Mouse (Mus musculus) embryonic stem cell, embryonic (primary cell): ENCODE results near the gene C2cd5.

Experiments
- CTCF ChIA-PET, 4 experiments: fragments of 300-600 bp in 2 of 4; fragments of 350-600 bp in 2 of 4; sonication (Branson Sonifier 250); formaldehyde crosslinking; loops; one replicate each; lab custom pipeline; 2022; ENCODE audit warnings: inconsistent platforms in 2 of 4; lab: Charles Lee
- POLR2A ChIA-PET, 4 experiments: fragments of 300-600 bp in 2 of 4; fragments of 350-600 bp in 2 of 4; sonication (Branson Sonifier 250); formaldehyde crosslinking; loops; one replicate each; lab custom pipeline; 2022; ENCODE audit warnings: antibody characterized with exemption in 4 of 4, inconsistent platforms in 1 of 4; lab: Charles Lee

C2cd5 gene

GRCm38 (mm10) chr6:143023691-143024090, 76.2 kb downstream of the C2cd5 start:
- CTCF ChIA-PET: interaction anchor here in 1 of 4 experiments (1.2 to 1.9 kb wide), 2 partner anchors 11 to 195 kb away, joined by 3 to 5 read pairs; no protein-coding TSS in a partner anchor
- POLR2A ChIA-PET: interaction anchor here in 2 of 4 experiments (0.7 to 1.4 kb wide), 3 partner anchors 12 to 121 kb away, joined by 3 read pairs; no protein-coding TSS in a partner anchor

GRCm38 (mm10) chr6:143021756-143022155, 78.2 kb downstream of the C2cd5 start:
- CTCF ChIA-PET: interaction anchor here in 3 of 4 experiments (0.5 to 2.0 kb wide), 10 partner anchors 10 to 153 kb away, joined by 3 to 14 read pairs (median 4); no protein-coding TSS in a partner anchor
- POLR2A ChIA-PET: interaction anchor here in 2 of 4 experiments (0.7 to 2.2 kb wide), 12 partner anchors 12 to 267 kb away, joined by 3 to 8 read pairs (median 4); partner anchors contain the start of gene Cmas (in 1 of the 2)

- ChIA-PET POLR2A (interaction anchor here (0.6 to 2.2 kb wide), 13 partner anchors 8 to 154 kb away, joined by 3 to 8 read pairs (median 4); no protein-coding TSS in a partner anchor), CTCF (interaction anchor here (0.6 to 2.3 kb wide), 35 partner anchors 8 to 350 kb away, joined by 3 to 14 read pairs (median 3); partner anchors contain the start of gene C2cd5 (in 1 of the 4))
Measured at GRCm38 (mm10) chr6:143020647-143021046, 79.3 kb downstream of the C2cd5 start.

- ChIA-PET POLR2A (interaction anchor here (0.6 to 2.2 kb wide), 12 partner anchors 8 to 89 kb away, joined by 3 to 8 read pairs (median 4); no protein-coding TSS in a partner anchor), CTCF (interaction anchor here (0.6 to 2.3 kb wide), 32 partner anchors 8 to 351 kb away, joined by 3 to 14 read pairs (median 4); partner anchors contain the start of gene C2cd5 (in 1 of the 4))
Measured at GRCm38 (mm10) chr6:143020146-143020545, 79.8 kb downstream of the C2cd5 start.

GRCm38 (mm10) chr6:143012513-143013215, 87.3 kb downstream of the C2cd5 start:
- CTCF ChIA-PET: interaction anchor here in 2 of 4 experiments (1.4 kb wide), 2 partner anchors 8 kb away, joined by 3 to 4 read pairs; no protein-coding TSS in a partner anchor
- POLR2A ChIA-PET: interaction anchor here (0.6 to 1.3 kb wide), 6 partner anchors 8 to 234 kb away, joined by 3 to 4 read pairs (median 3); no protein-coding TSS in a partner anchor

DNA sequence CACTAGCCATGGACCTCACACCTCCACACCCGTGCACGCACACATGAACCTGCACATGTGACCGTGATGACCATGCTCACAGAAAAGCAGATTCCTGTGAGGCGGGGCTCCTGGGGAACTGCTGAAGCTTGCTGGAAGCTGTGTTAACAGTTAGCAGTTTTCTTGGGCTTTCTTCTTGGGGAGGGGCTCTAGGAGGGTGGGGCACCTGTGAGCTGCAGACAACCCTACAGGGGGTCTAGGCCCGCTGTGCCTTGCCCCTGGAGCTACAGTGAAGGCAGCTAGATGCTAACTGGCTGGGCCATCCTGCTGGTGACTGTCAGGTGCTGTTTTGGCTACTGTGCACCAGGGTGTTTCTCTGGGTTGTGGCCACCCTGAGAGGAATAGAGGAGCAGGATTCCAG, 91.1 kb downstream of the C2cd5 start:
- ChIA-PET CTCF (interaction anchor here (0.6 to 2.5 kb wide), 5 partner anchors 11 to 230 kb away, joined by 3 to 12 read pairs (median 4); no protein-coding TSS in a partner anchor), POLR2A (interaction anchor here in 3 of 4 experiments (0.9 to 1.5 kb wide), 9 partner anchors 9 to 169 kb away, joined by 3 to 8 read pairs (median 3); no protein-coding TSS in a partner anchor)

DNA sequence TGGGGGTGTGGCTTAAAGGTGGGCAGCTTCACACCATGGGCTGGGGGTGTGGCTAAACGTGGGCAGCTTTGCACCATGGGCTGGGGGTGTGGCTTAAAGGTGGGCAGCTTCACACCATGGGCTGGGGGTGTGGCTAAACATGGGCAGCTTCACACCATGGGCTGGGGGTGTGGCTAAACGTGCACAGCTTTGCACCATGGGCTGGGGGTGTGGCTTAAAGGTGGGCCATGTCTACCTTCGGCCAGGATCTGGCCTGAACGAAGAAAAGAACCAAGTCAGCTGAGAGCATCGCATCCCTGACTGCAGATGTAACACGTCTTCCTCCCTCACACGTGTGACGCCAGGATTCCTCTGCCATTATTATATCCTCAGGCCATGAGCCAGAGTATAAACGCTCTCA, 94.7 kb downstream of the C2cd5 start:
- CTCF ChIA-PET: interaction anchor here in 2 of 4 experiments (0.6 to 1.2 kb wide), 3 partner anchors 15 to 226 kb away, joined by 3 to 4 read pairs (median 3); no protein-coding TSS in a partner anchor
- POLR2A ChIA-PET: interaction anchor here in 3 of 4 experiments (0.6 to 2.3 kb wide), 8 partner anchors 11 to 660 kb away, joined by 3 to 10 read pairs (median 4); partner anchors contain the start of gene Pyroxd1 (in 1 of the 3)

GRCm38 (mm10) chr6:143004801-143005200, 95.1 kb downstream of the C2cd5 start:
- ChIA-PET POLR2A (interaction anchor here in 3 of 4 experiments (0.6 to 2.3 kb wide), 11 partner anchors 11 to 659 kb away, joined by 3 to 10 read pairs (median 5); partner anchors contain the start of gene Pyroxd1 (in 1 of the 3)), CTCF (interaction anchor here in 3 of 4 experiments (0.6 to 1.2 kb wide), 5 partner anchors 14 to 225 kb away, joined by 3 to 4 read pairs (median 3); no protein-coding TSS in a partner anchor)

DNA sequence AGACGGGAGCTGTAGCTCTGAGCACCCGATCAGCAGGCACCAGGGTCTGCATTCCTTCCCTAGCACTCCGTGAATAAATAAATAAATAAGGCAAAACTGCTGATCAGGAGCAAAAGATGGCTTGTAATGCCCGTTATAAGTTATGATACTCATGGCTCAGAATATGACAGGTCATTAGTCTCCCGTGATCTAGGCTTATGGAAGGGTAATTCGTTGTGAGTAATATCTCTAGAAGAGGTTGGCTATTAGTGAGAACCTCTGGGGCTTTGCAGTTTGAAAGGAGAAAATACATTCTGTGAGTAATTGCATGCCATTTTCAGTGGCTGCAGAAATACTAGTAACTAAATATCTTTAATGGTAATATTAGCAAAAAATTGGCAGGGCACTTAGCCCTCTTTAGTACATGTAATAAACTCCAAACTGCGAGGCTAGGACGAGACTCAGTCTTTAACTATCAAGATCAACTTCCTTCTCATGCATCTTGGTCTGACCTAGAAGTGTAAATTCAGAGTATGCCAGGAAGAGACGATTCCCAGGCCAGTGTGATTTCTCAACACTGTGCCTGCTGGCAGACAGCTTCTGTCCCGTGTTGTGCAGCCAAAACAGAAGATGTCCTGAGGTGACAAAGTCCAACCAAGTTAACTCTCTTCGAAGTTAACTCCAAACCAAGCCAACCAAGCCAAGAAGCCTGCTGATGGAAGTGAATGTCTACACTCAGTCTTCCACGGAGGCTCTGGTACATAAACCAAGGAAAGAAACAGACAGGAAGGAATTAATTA, 101.5 kb downstream of the C2cd5 start:
- ChIA-PET POLR2A (interaction anchor here in 1 of 4 experiments (1.3 kb wide), 1 partner anchor 11 kb away, joined by 3 read pairs; no protein-coding TSS in a partner anchor), CTCF (no interaction called here)

GRCm38 (mm10) chr6:142996887-142997286, 103.1 kb downstream of the C2cd5 start:
- ChIA-PET CTCF (no interaction called here), POLR2A (no interaction called here)

- CTCF ChIA-PET: interaction anchor here in 1 of 4 experiments (0.7 kb wide), 1 partner anchor 487 kb away, joined by 4 read pairs; no protein-coding TSS in a partner anchor
Measured at GRCm38 (mm10) chr6:142995567-142995966, 104.4 kb downstream of the C2cd5 start.

DNA sequence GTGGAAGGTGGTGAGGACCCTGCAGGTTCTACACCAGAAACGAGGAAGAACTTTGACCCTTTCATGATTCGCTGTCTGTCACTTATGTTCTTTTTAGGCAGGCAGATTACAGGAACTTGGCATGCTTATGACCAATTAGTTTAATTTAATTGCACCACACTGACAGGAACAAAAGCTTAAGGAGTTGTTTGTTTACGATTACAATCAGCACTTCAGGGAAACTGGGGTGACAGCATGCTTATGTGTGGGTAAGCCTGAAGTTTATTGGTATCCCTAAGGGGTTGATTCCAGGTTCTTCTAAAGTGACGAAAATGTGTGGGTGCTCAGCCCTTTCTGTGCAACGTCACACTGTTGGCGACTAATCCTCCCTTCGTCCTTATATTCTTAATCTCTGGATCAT, 105.1 kb downstream of the C2cd5 start:
- ChIA-PET CTCF (no interaction called here), POLR2A (interaction anchor here in 1 of 4 experiments (1.3 kb wide), 1 partner anchor 8 kb away, joined by 4 read pairs; no protein-coding TSS in a partner anchor)

More at GRCm38 (mm10) chr6:142995567-142995966, 104.4 kb downstream of the C2cd5 start:
- POLR2A ChIA-PET: interaction anchor here in 2 of 4 experiments (0.6 to 1.3 kb wide), 2 partner anchors 9 to 611 kb away, joined by 3 to 4 read pairs; no protein-coding TSS in a partner anchor

DNA sequence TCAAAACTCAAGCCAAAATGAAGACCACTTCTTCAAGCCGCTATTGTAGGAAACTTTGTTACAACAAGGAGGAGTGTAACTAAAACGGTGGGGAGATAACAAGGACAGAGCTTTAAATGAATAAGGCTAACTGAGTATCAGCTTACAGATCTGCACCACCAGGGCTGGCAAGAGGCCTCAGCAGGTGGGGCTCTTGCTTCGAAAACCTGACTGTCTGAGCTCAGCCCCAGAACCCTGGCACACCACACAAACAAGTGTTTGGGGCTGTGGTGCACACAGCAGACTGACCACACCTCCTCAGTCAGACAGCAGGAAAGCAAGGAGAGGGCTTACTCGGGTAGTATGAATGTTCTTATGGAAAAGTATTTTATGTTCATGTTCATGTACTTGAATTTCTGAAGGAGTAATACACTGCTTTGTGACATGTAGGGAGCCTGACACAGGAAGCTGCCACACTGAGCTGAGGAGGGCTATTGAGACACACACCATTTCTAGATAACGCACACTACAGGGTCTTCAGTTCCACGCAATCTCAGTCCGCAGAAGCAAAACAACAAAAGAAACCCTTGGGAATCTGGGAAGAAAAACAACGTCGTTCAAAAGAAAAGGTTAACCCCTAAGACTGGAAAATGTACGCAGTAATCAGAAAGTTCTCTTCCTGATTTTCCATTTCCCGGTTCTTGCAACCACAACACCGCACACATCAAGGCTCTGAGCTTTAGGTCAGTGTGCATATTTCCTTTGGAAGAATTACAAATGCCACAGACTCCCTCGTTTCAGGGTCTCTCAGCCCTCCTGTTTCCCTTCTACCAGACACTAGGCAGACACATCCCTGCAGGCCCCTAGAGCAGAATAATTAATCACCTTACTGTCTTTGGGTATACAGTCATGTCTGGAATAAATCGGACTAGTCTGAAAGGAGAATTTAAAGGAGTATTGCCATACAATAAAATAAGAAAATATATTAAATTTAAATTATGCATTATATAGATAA, 105.9 kb downstream of the C2cd5 start:
- ChIA-PET CTCF (interaction anchor here in 2 of 4 experiments (0.6 to 1.1 kb wide), 3 partner anchors 26 to 225 kb away, joined by 3 to 6 read pairs (median 5); no protein-coding TSS in a partner anchor), POLR2A (interaction anchor here in 2 of 4 experiments (0.8 to 1.2 kb wide), 4 partner anchors 10 to 27 kb away, joined by 3 to 5 read pairs (median 4); no protein-coding TSS in a partner anchor)

- ChIA-PET POLR2A (interaction anchor here in 1 of 4 experiments (0.7 to 1.2 kb wide), 3 partner anchors 8 to 185 kb away, joined by 3 read pairs; no protein-coding TSS in a partner anchor), CTCF (interaction anchor here in 2 of 4 experiments (0.6 to 1.1 kb wide), 2 partner anchors 43 to 226 kb away, joined by 3 to 5 read pairs; no protein-coding TSS in a partner anchor)
Measured at GRCm38 (mm10) chr6:142992971-142993370, 107.0 kb downstream of the C2cd5 start.

GRCm38 (mm10) chr6:142992099-142992498, 107.8 kb downstream of the C2cd5 start:
- ChIA-PET POLR2A (interaction anchor here in 2 of 4 experiments (0.7 to 1.0 kb wide), 3 partner anchors 9 to 186 kb away, joined by 3 read pairs; no protein-coding TSS in a partner anchor), CTCF (interaction anchor here in 2 of 4 experiments (0.6 to 1.4 kb wide), 4 partner anchors 17 to 227 kb away, joined by 3 to 4 read pairs (median 3); no protein-coding TSS in a partner anchor)
